Mouse (Mus musculus): ENCODE data around the gene Nfatc3. TPM values are rescaled to one million over a fixed set of nuclear protein-coding genes. Genes with fewer than 3 reads are reported as not detected.

Nfatc3 gene
- polyA plus RNA-seq, 1 experiment from 2014 or later: 2.5 TPM

GRCm38 (mm10) chr8:106146014-106146413 lies 87.4 kb downstream of the Nfatc3 start:
- DNase-seq (ENCODE audit: low spot score): no peak
- no peaks in the 10 kb centered on the region for H3K9me3 ChIP-seq (ENCODE audit: control insufficient read depth, low read length)
- H3K9ac ChIP-seq (ENCODE audit: low read length): no peak overlapping the region
- no peak overlapping the region for H3K4me3 ChIP-seq (ENCODE audit: low read depth, low read length)
- 75% methylated on average over 4 of the region's 4 CpGs for WGBS
- no peak overlapping the region for H3K27ac ChIP-seq (replicated peaks)
- H3K36me3 ChIP-seq (ENCODE audit: control insufficient read depth, insufficient read depth, low read length): no peaks in the 10 kb centered on the region
- H3K4me1 ChIP-seq (replicated peaks; ENCODE audit: control insufficient read depth, insufficient read depth): no peaks in the 10 kb centered on the region
- no peak for ATAC-seq (ENCODE audit: low FRiP score, low TSS enrichment)
- no peak overlapping the region for H3K4me2 ChIP-seq (replicated peaks; ENCODE audit: low read depth)
- TF ChIP-seq EP300 (optimal IDR thresholded peaks at IDR 0.05) (no peak), CTCF (IDR thresholded peaks at IDR 0.05; ENCODE audit: low read depth) (no peak)
- H3K27me3 ChIP-seq (ENCODE audit: control insufficient read depth, insufficient read depth, low read length): no peaks in the 10 kb centered on the region

GRCm38 (mm10) chr8:106147868-106148565 lies 89.4 kb downstream of the Nfatc3 start:
- no peak for ATAC-seq (ENCODE audit: low FRiP score, low TSS enrichment)
- no peak for TF ChIP-seq CTCF (IDR thresholded peaks at IDR 0.05; ENCODE audit: low read depth)
- no peak for TF ChIP-seq EP300 (optimal IDR thresholded peaks at IDR 0.05)
- Histone ChIP-seq H3K4me1 (replicated peaks; ENCODE audit: control insufficient read depth, insufficient read depth) (no peaks in the 10 kb centered on the region), H3K27me3 (ENCODE audit: control insufficient read depth, insufficient read depth, low read length) (no peaks in the 10 kb centered on the region), H3K9ac (ENCODE audit: low read length) (no peak overlapping the region), H3K4me3 (ENCODE audit: low read depth, low read length) (no peak overlapping the region), H3K9me3 (ENCODE audit: control insufficient read depth, low read length) (no peaks in the 10 kb centered on the region), H3K36me3 (ENCODE audit: control insufficient read depth, insufficient read depth, low read length) (no peaks in the 10 kb centered on the region), H3K27ac (replicated peaks) (no peak overlapping the region), H3K4me2 (replicated peaks; ENCODE audit: low read depth) (no peak overlapping the region)
- 77% methylated on average over 6 of the region's 6 CpGs for WGBS
- DNase-seq (ENCODE audit: low spot score): no peak

GRCm38 (mm10) chr8:106149025-106149424 lies 90.4 kb downstream of the Nfatc3 start:
- DNase-seq (ENCODE audit: low spot score) (no peak), ATAC-seq (ENCODE audit: low FRiP score, low TSS enrichment) (no peak)
- no peaks in the 10 kb centered on the region for H3K27me3 ChIP-seq (ENCODE audit: control insufficient read depth, insufficient read depth, low read length)
- WGBS: 83% methylated on average over 6 of the region's 6 CpGs
- H3K4me1 ChIP-seq (replicated peaks; ENCODE audit: control insufficient read depth, insufficient read depth): no peaks in the 10 kb centered on the region
- TF ChIP-seq CTCF (IDR thresholded peaks at IDR 0.05; ENCODE audit: low read depth) (no peak), EP300 (optimal IDR thresholded peaks at IDR 0.05) (no peak)
- H3K4me2 ChIP-seq (replicated peaks; ENCODE audit: low read depth): no peak overlapping the region
- H3K9ac ChIP-seq (ENCODE audit: low read length): no peak overlapping the region
- no peak overlapping the region for H3K4me3 ChIP-seq (ENCODE audit: low read depth, low read length)
- no peaks in the 10 kb centered on the region for H3K9me3 ChIP-seq (ENCODE audit: control insufficient read depth, low read length)
- H3K36me3 ChIP-seq (ENCODE audit: control insufficient read depth, insufficient read depth, low read length): no peaks in the 10 kb centered on the region
- H3K27ac ChIP-seq (replicated peaks): no peak overlapping the region

GRCm38 (mm10) chr8:106149801-106150652 lies 91.4 kb downstream of the Nfatc3 start, which contains the start of gene Pla2g15:
Gene Pla2g15, plus strand, starts transcription at chr8:106150399.
- ATAC-seq (ENCODE audit: low FRiP score, low TSS enrichment): peak; percentile 92
- no peaks in the 10 kb centered on the region for H3K27me3 ChIP-seq (ENCODE audit: control insufficient read depth, insufficient read depth, low read length)
- no peaks in the 10 kb centered on the region for H3K9me3 ChIP-seq (ENCODE audit: control insufficient read depth, low read length)
- no peaks in the 10 kb centered on the region for H3K36me3 ChIP-seq (ENCODE audit: control insufficient read depth, insufficient read depth, low read length)
- H3K9ac ChIP-seq (ENCODE audit: low read length): peak within 1 kb of the TSS; percentile 72
- DNase-seq (ENCODE audit: low spot score): peak; percentile 94
- peak within 1 kb of the TSS; percentile 69 for H3K4me3 ChIP-seq (ENCODE audit: low read depth, low read length)
- peak within 1 kb of the TSS; percentile 53 for H3K27ac ChIP-seq (replicated peaks)
- peak within 1 kb of the TSS; percentile 78 for H3K4me2 ChIP-seq (replicated peaks; ENCODE audit: low read depth)
- WGBS: 2% methylated on average over 38 of the region's 38 CpGs
- TF ChIP-seq CTCF (IDR thresholded peaks at IDR 0.05; ENCODE audit: low read depth): no peak
- TF ChIP-seq EP300 (optimal IDR thresholded peaks at IDR 0.05): no peak
- no peaks in the 10 kb centered on the region for H3K4me1 ChIP-seq (replicated peaks; ENCODE audit: control insufficient read depth, insufficient read depth)

GRCm38 (mm10) chr8:106150653-106151000 lies 92.0 kb downstream of the Nfatc3 start:
- no peaks in the 10 kb centered on the region for H3K4me1 ChIP-seq (replicated peaks; ENCODE audit: control insufficient read depth, insufficient read depth)
- H3K9me3 ChIP-seq (ENCODE audit: control insufficient read depth, low read length): no peaks in the 10 kb centered on the region
- no peaks in the 10 kb centered on the region for H3K36me3 ChIP-seq (ENCODE audit: control insufficient read depth, insufficient read depth, low read length)
- no peak for DNase-seq (ENCODE audit: low spot score)
- WGBS: 16% methylated on average over 8 of the region's 8 CpGs
- no peaks in the 10 kb centered on the region for H3K27me3 ChIP-seq (ENCODE audit: control insufficient read depth, insufficient read depth, low read length)
- peak overlapping the region; percentile 78 for H3K4me2 ChIP-seq (replicated peaks; ENCODE audit: low read depth)
- TF ChIP-seq EP300 (optimal IDR thresholded peaks at IDR 0.05) (no peak), CTCF (IDR thresholded peaks at IDR 0.05; ENCODE audit: low read depth) (no peak)
- peak overlapping the region; percentile 72 for H3K9ac ChIP-seq (ENCODE audit: low read length)
- no peak for ATAC-seq (ENCODE audit: low FRiP score, low TSS enrichment)
- H3K27ac ChIP-seq (replicated peaks): peak overlapping the region; percentile 53
- peak overlapping the region; percentile 69 for H3K4me3 ChIP-seq (ENCODE audit: low read depth, low read length)

- no peak overlapping the region for H3K9ac ChIP-seq (ENCODE audit: low read length)
Observed at GRCm38 (mm10) chr8:106151041-106151440, 92.4 kb downstream of the Nfatc3 start.

More at GRCm38 (mm10) chr8:106151041-106151440, 92.4 kb downstream of the Nfatc3 start:
- H3K4me3 ChIP-seq (ENCODE audit: low read depth, low read length): peak overlapping the region; percentile 69
- H3K36me3 ChIP-seq (ENCODE audit: control insufficient read depth, insufficient read depth, low read length): no peaks in the 10 kb centered on the region
- peak overlapping the region; percentile 78 for H3K4me2 ChIP-seq (replicated peaks; ENCODE audit: low read depth)
- DNase-seq (ENCODE audit: low spot score) (no peak), ATAC-seq (ENCODE audit: low FRiP score, low TSS enrichment) (no peak)
- H3K9me3 ChIP-seq (ENCODE audit: control insufficient read depth, low read length): no peaks in the 10 kb centered on the region
- H3K27me3 ChIP-seq (ENCODE audit: control insufficient read depth, insufficient read depth, low read length): no peaks in the 10 kb centered on the region
- H3K27ac ChIP-seq (replicated peaks): no peak overlapping the region
- 60% methylated on average over 9 of the region's 9 CpGs for WGBS
- no peaks in the 10 kb centered on the region for H3K4me1 ChIP-seq (replicated peaks; ENCODE audit: control insufficient read depth, insufficient read depth)
- no peak for TF ChIP-seq EP300 (optimal IDR thresholded peaks at IDR 0.05)
- no peak for TF ChIP-seq CTCF (IDR thresholded peaks at IDR 0.05; ENCODE audit: low read depth)

Data from stomach, postnatal 0 days (tissue).